Mouse (Mus musculus): Measurements from ENCODE around the gene Avp.
"Not testable (repeated sequence)": the region's sequence is repeated elsewhere in the genome, so short reads cannot be mapped to it uniquely, and the experiment has no call there.

The Avp gene

GRCm38 (mm10) chr2:130582552-130582951 is at the start of gene Avp:
Gene Avp (minus strand): TSS chr2:130582554.
- DNase-seq, result no peak

GRCm38 (mm10) chr2:130629839-130630203 is 47.5 kb upstream of the Avp start, which contains the start of the genes Fastkd5 and Ubox5:
Gene Fastkd5 (minus strand): TSS chr2:130630027.
Gene Ubox5 (minus strand): TSS chr2:130630038.
- DNase-seq, result peak; percentile 90 to 94

- no peak for DNase-seq
Measured at GRCm38 (mm10) chr2:130629080-130629838, 46.9 kb upstream of the Avp start.

GRCm38 (mm10) chr2:130628424-130628823 is 46.1 kb upstream of the Avp start:
- no peak for DNase-seq

GRCm38 (mm10) chr2:130618972-130619371 is 36.6 kb upstream of the Avp start:
- DNase-seq, result no peak

GRCm38 (mm10) chr2:130613091-130613490 is 30.7 kb upstream of the Avp start:
- DNase-seq, result peak in 1 of 2 experiments; percentile 32

GRCm38 (mm10) chr2:130602195-130602594 is 19.8 kb upstream of the Avp start:
- peak; percentile 45 to 75 for DNase-seq

- no peak for DNase-seq
Measured at GRCm38 (mm10) chr2:130598399-130598798, 16.0 kb upstream of the Avp start.

- peak in 1 of 2 experiments; percentile 35 for DNase-seq
Measured at GRCm38 (mm10) chr2:130597601-130598010, 15.3 kb upstream of the Avp start.

GRCm38 (mm10) chr2:130595596-130595995 is 13.2 kb upstream of the Avp start:
- no peak for DNase-seq

GRCm38 (mm10) chr2:130591016-130591415 is 8.7 kb upstream of the Avp start:
- no peak for DNase-seq

GRCm38 (mm10) chr2:130589761-130590160 is 7.4 kb upstream of the Avp start:
- peak in 1 of 2 experiments; percentile 42 for DNase-seq

GRCm38 (mm10) chr2:130589157-130589556 is 6.8 kb upstream of the Avp start:
- DNase-seq, result peak in 1 of 2 experiments; percentile 23

- DNase-seq, result no peak
Measured at GRCm38 (mm10) chr2:130588373-130588772, 6.0 kb upstream of the Avp start.

GRCm38 (mm10) chr2:130586016-130586415 is 3.7 kb upstream of the Avp start:
- no peak for DNase-seq

- DNase-seq, result peak in 1 of 2 experiments; percentile 66
Measured at GRCm38 (mm10) chr2:130583902-130584560, 1.7 kb upstream of the Avp start.

GRCm38 (mm10) chr2:130581201-130581600 is 1.2 kb downstream of the Avp start:
- DNase-seq, result no peak

- DNase-seq, result no peak
Measured at GRCm38 (mm10) chr2:130579791-130580190, 2.6 kb downstream of the Avp start.

- DNase-seq, result peak; percentile 42 to 69
Measured at GRCm38 (mm10) chr2:130578148-130578547, 4.2 kb downstream of the Avp start.

GRCm38 (mm10) chr2:130577632-130578031 is 4.7 kb downstream of the Avp start:
- peak; percentile 63 to 65 for DNase-seq

GRCm38 (mm10) chr2:130577021-130577420 is 5.3 kb downstream of the Avp start:
- no peak for DNase-seq

GRCm38 (mm10) chr2:130576564-130576963 is 5.8 kb downstream of the Avp start:
- DNase-seq, result not testable (repeated sequence)

- DNase-seq, result no peak
Measured at GRCm38 (mm10) chr2:130575873-130576272, 6.5 kb downstream of the Avp start, which contains the start of gene Oxt. Gene Oxt (plus strand): TSS chr2:130576173.

GRCm38 (mm10) chr2:130574960-130575359 is 7.4 kb downstream of the Avp start:
- no peak for DNase-seq
